ENCODE assay signal across 11 mouse cellular contexts in genomic region chr10:14047661-14048060, GRCm38 (mm10).
A peak's percentile ranks its signal among the peaks of the same experiment; 100 is the strongest.
DNase-seq lines count a peak whose midpoint lies in the region; ATAC-seq and TF ChIP-seq lines count a peak whose summit lies in the region.
"Had no signal": no experiment of that assay in that cellular context is flagged by ENCODE, and none has a peak within 500 bp of the region (broad histone marks: within the 10 kb centered on the region; RNA-seq: fewer than 3 reads in every experiment).

No protein-coding gene starts in this region.

- no peak for TF ChIP-seq CTCF in small intestine, adult 2 months (IDR thresholded peaks at IDR 0.05; ENCODE audit: extremely low read depth, insufficient read length, insufficient replicate concordance, low read depth, low read length)

- no peak overlapping the region for H3K4me2 ChIP-seq in midbrain, embryonic 11.5 days
- H3K4me2 ChIP-seq in midbrain, embryonic 16.5 days (ENCODE audit: low read length) = no peak overlapping the region
- H3K4me2 ChIP-seq in intestine, embryonic 15.5 days (replicated peaks) = no peak overlapping the region
- H3K4me2 ChIP-seq: lung, embryonic 15.5 days had no signal

- peaks cover 7% of the 10 kb centered on the region for H3K4me1 ChIP-seq in midbrain, embryonic 11.5 days (ENCODE audit: control insufficient read depth, insufficient read depth, low read length)
- 0 out of 2 replicates have a peak, but pooled peaks cover 6% of the 10 kb centered on the region for H3K4me1 ChIP-seq in midbrain, embryonic 16.5 days (ENCODE audit: control insufficient read depth, insufficient read depth, low read length)
- peaks cover 15% of the 10 kb centered on the region for H3K4me1 ChIP-seq in intestine, embryonic 15.5 days (replicated peaks)
- H3K4me1 ChIP-seq in small intestine, adult 2 months (ENCODE audit: control insufficient read depth, insufficient read depth, insufficient read length, low read length) = peaks cover 12% of the 10 kb centered on the region; the same call in 1 of the 2 replicates

- no peak overlapping the region for H3K9ac ChIP-seq in midbrain, embryonic 11.5 days (ENCODE audit: low read length)
- H3K9ac ChIP-seq in midbrain, embryonic 16.5 days (ENCODE audit: low read depth, low read length) = no peak overlapping the region
- no peak overlapping the region for H3K9ac ChIP-seq in intestine, embryonic 15.5 days
- H3K9ac ChIP-seq: lung, embryonic 15.5 days had no signal

- H3K9me3 ChIP-seq in midbrain, embryonic 11.5 days (ENCODE audit: control insufficient read depth, low read length) = no peaks in the 10 kb centered on the region
- no peaks in the 10 kb centered on the region for H3K9me3 ChIP-seq in midbrain, embryonic 16.5 days (replicated peaks; ENCODE audit: control insufficient read depth, low read length, poor library complexity, severe bottlenecking)
- no peaks in the 10 kb centered on the region for H3K9me3 ChIP-seq in intestine, embryonic 15.5 days
- H3K9me3 ChIP-seq: lung, embryonic 15.5 days had no signal

- WGBS in midbrain, embryonic 11.5 days = 60% methylated on average over 2 of the region's 2 CpGs
- WGBS in midbrain, embryonic 16.5 days = 51% methylated on average over 2 of the region's 2 CpGs
- WGBS in intestine, embryonic 15.5 days = 48% methylated on average over 2 of the region's 2 CpGs
- WGBS in small intestine, adult 2 months = 4% methylated on average over 2 of the region's 2 CpGs

- H3K27ac ChIP-seq in midbrain, embryonic 11.5 days (ENCODE audit: low read depth, low read length) = no peak overlapping the region
- H3K27ac ChIP-seq in midbrain, embryonic 16.5 days (ENCODE audit: low read length) = no peak overlapping the region
- H3K27ac ChIP-seq in intestine, embryonic 15.5 days = no peak overlapping the region
- 0 out of 2 replicates have a peak overlapping the region, but pooled peaks have one; percentile 23 for H3K27ac ChIP-seq in small intestine, adult 2 months (ENCODE audit: insufficient read depth, low read depth, low read length)
- H3K27ac ChIP-seq: lung, embryonic 15.5 days had no signal

- TF ChIP-seq POLR2A in small intestine, adult 2 months (IDR thresholded peaks at IDR 0.05; ENCODE audit: low read depth, low read length) = no peak

- H3K4me3 ChIP-seq in midbrain, embryonic 11.5 days (ENCODE audit: low read depth, low read length) = no peak overlapping the region
- no peak overlapping the region for H3K4me3 ChIP-seq in midbrain, embryonic 16.5 days (ENCODE audit: low read depth, low read length)
- H3K4me3 ChIP-seq in intestine, embryonic 15.5 days (replicated peaks) = no peak overlapping the region
- no peak overlapping the region for H3K4me3 ChIP-seq in small intestine, adult 2 months (ENCODE audit: low read depth, low read length)
- H3K4me3 ChIP-seq: lung, embryonic 15.5 days had no signal

- ATAC-seq in midbrain, embryonic 11.5 days (ENCODE audit: low FRiP score) = no peak
- ATAC-seq in midbrain, embryonic 16.5 days = no peak
- peak; percentile 36; the same call in 1 of the 2 replicates for ATAC-seq in intestine, embryonic 15.5 days
- no peak for ATAC-seq in erythroid progenitor cell, adult 5-6 weeks (replicated peaks; ENCODE audit: low FRiP score, poor library complexity, severe bottlenecking)

- no peaks in the 10 kb centered on the region for H3K27me3 ChIP-seq in midbrain, embryonic 11.5 days (ENCODE audit: control insufficient read depth, insufficient read depth, low read length)
- no peaks in the 10 kb centered on the region for H3K27me3 ChIP-seq in midbrain, embryonic 16.5 days (ENCODE audit: control insufficient read depth, insufficient read depth, low read depth, low read length)
- H3K27me3 ChIP-seq in intestine, embryonic 15.5 days (replicated peaks) = no peaks in the 10 kb centered on the region
- no peaks in the 10 kb centered on the region for H3K27me3 ChIP-seq in small intestine, adult 2 months (ENCODE audit: control insufficient read depth, insufficient read depth, low read length)
- H3K27me3 ChIP-seq: lung, embryonic 15.5 days had no signal

- H3K36me3 ChIP-seq in midbrain, embryonic 11.5 days (ENCODE audit: control insufficient read depth, insufficient read depth, low read length) = no peaks in the 10 kb centered on the region
- H3K36me3 ChIP-seq in midbrain, embryonic 16.5 days (ENCODE audit: control insufficient read depth, insufficient read depth, low read length) = no peaks in the 10 kb centered on the region
- H3K36me3 ChIP-seq in intestine, embryonic 15.5 days = no peaks in the 10 kb centered on the region
- no peaks in the 10 kb centered on the region for H3K36me3 ChIP-seq in small intestine, adult 2 months (ENCODE audit: control insufficient read depth, insufficient read depth, low read length)
- H3K36me3 ChIP-seq: lung, embryonic 15.5 days had no signal

- peak; percentile 93 for DNase-seq in heart, adult 11 months
- no peak for DNase-seq in heart, adult 9 months (ENCODE audit: low spot score in 2 of 2)
- DNase-seq in midbrain, embryonic 11.5 days (ENCODE audit: low spot score, missing footprints) = peak; percentile 26
- DNase-seq in embryo, embryonic 10.5 days (ENCODE audit: low spot score) = no peak
- DNase-seq: gastrocnemius, postnatal 10 days; right cerebral cortex, postnatal 25 days had no signal

Comparison
In these comparisons a context has a peak if more than half of its experiments do, and no peak if none do; other contexts are left out.
1. DNase-seq: peak in heart, adult 11 months (single experiment) and midbrain, embryonic 11.5 days (single experiment); none in heart, adult 9 months (0 of 2) and embryo, embryonic 10.5 days (single experiment).